Mouse (Mus musculus): ENCODE data around the gene Hyal1. TPM values are rescaled to one million over a fixed set of nuclear protein-coding genes. Genes with fewer than 3 reads are reported as not detected.
A peak's percentile ranks its signal among the peaks of the same experiment; 100 is the strongest.

The Hyal1 gene
- polyA plus RNA-seq, 1 experiment from 2014 or later, result 7.2 TPM

DNA sequence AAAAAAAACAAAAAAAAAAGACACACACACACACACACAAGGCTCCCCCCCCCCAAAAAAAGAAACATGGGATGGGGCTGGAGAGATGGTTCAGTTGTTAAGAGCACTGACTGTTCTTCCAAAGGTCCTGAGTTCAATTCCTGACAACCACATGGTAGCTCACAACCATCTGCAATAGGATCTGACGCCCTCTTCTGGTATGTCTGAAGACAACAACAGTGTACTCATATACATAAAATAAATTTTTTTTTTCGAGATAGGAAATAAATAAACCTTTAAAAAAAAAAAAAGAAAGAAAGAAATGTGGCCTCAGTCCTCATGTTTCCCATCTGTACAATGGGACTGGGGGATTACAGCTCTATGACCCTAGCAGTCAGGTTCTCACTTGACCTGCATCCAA is 40.7 kb downstream of the Hyal1 start:
- H3K9ac ChIP-seq (replicated peaks; ENCODE audit: low read depth, low read length), result no peak overlapping the region
- H3K4me1 ChIP-seq (replicated peaks; ENCODE audit: control insufficient read depth, insufficient read depth, low read length), result peaks cover 12% of the 10 kb centered on the region
- no peak overlapping the region for H3K27ac ChIP-seq (ENCODE audit: low read length)
- H3K4me3 ChIP-seq (replicated peaks; ENCODE audit: low read length), result no peak overlapping the region
- no peaks in the 10 kb centered on the region for H3K9me3 ChIP-seq (ENCODE audit: control insufficient read depth, low read length)
- WGBS, result 78% methylated on average over 2 of the region's 2 CpGs
- H3K27me3 ChIP-seq (replicated peaks; ENCODE audit: control insufficient read depth, insufficient read depth, low read length), result no peaks in the 10 kb centered on the region
- H3K4me2 ChIP-seq (ENCODE audit: low read length), result no peak overlapping the region
- peaks cover 33% of the 10 kb centered on the region for H3K36me3 ChIP-seq (ENCODE audit: control insufficient read depth, insufficient read depth)
- ATAC-seq, result no peak

DNA sequence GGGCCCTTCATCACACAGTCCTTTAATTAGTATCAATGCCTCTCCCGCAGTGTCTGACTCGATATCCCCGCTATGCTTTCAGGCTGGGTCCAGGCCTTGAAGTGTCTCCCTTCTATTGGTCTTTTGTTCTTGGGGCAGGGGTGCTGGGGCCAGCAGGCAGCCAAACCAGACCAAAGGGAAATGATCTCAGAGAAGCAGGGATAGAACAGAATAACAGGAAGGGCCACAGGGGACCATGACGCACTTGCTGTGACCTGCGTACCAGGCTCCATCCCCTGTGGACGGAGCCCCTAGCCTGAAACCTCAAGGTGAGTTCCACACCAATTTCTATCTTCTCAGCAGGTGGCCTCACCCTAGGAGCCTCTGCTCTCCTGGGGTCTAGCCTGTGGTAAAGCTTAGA is 41.4 kb downstream of the Hyal1 start:
- peaks cover 11% of the 10 kb centered on the region for H3K4me1 ChIP-seq (replicated peaks; ENCODE audit: control insufficient read depth, insufficient read depth, low read length)
- 83% methylated on average over 6 of the region's 6 CpGs for WGBS
- H3K27me3 ChIP-seq (replicated peaks; ENCODE audit: control insufficient read depth, insufficient read depth, low read length), result no peaks in the 10 kb centered on the region
- no peak overlapping the region for H3K27ac ChIP-seq (ENCODE audit: low read length)
- H3K4me2 ChIP-seq (ENCODE audit: low read length), result no peak overlapping the region
- peaks cover 33% of the 10 kb centered on the region for H3K36me3 ChIP-seq (ENCODE audit: control insufficient read depth, insufficient read depth)
- H3K9me3 ChIP-seq (ENCODE audit: control insufficient read depth, low read length), result no peaks in the 10 kb centered on the region
- H3K9ac ChIP-seq (replicated peaks; ENCODE audit: low read depth, low read length), result no peak overlapping the region
- no peak overlapping the region for H3K4me3 ChIP-seq (replicated peaks; ENCODE audit: low read length)
- ATAC-seq, result no peak

DNA sequence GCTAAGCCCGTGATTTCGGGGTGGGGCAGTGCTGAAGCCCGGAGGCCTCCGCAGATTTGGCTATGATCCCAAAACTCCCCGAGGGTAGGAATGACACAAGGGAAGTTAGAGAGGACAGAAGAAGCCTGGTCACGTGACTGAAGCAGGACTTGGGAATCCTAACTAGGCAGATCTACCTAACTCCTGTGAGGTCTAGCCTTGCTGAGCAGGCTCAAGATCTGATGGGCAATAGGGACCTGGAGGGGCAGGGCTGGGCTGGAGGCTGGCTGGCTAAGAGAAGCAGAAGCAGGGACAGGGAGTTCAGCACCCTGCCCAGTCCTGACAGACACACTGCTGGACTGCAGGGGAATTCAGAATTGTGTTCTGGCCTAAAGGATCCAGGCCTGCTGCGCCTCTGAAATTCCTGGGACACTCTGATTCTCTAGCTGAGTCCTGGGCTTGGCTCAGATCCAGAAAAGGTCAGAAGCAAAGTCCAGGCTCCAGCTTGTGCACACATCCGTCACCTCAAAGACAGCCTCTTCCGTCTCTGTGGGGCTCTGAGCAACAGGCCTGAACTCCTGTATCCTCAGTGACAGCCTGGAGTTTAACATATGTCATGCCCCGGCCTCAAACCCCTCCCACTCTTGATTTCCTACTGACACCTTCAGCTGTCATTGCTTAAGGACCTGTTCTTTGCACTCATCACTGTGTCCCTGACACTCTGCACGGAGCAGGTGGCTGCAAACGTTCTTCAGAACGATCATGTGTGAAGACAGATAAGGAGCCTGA is 42.2 kb downstream of the Hyal1 start:
- ATAC-seq, result no peak
- peaks cover 33% of the 10 kb centered on the region for H3K36me3 ChIP-seq (ENCODE audit: control insufficient read depth, insufficient read depth)

GRCm38 (mm10) chr9:107619546-107619879 is 42.8 kb downstream of the Hyal1 start:
- no peak overlapping the region for H3K27ac ChIP-seq (ENCODE audit: low read length)
- peaks cover 12% of the 10 kb centered on the region for H3K4me1 ChIP-seq (replicated peaks; ENCODE audit: control insufficient read depth, insufficient read depth, low read length)
- H3K9ac ChIP-seq (replicated peaks; ENCODE audit: low read depth, low read length), result no peak overlapping the region
- H3K4me2 ChIP-seq (ENCODE audit: low read length), result no peak overlapping the region
- peaks cover 33% of the 10 kb centered on the region for H3K36me3 ChIP-seq (ENCODE audit: control insufficient read depth, insufficient read depth)
- 80% methylated on average over 13 of the region's 13 CpGs for WGBS
- H3K4me3 ChIP-seq (replicated peaks; ENCODE audit: low read length), result no peak overlapping the region
- H3K9me3 ChIP-seq (ENCODE audit: control insufficient read depth, low read length), result no peaks in the 10 kb centered on the region
- ATAC-seq, result no peak
- no peaks in the 10 kb centered on the region for H3K27me3 ChIP-seq (replicated peaks; ENCODE audit: control insufficient read depth, insufficient read depth, low read length)

More for the DNA sequence above, 42.2 kb downstream of the Hyal1 start:
- Histone ChIP-seq H3K4me3 (replicated peaks; ENCODE audit: low read length) (no peak overlapping the region), H3K4me1 (replicated peaks; ENCODE audit: control insufficient read depth, insufficient read depth, low read length) (peaks cover 9% of the 10 kb centered on the region), H3K9me3 (ENCODE audit: control insufficient read depth, low read length) (no peaks in the 10 kb centered on the region), H3K4me2 (ENCODE audit: low read length) (no peak overlapping the region), H3K27me3 (replicated peaks; ENCODE audit: control insufficient read depth, insufficient read depth, low read length) (no peaks in the 10 kb centered on the region), H3K9ac (replicated peaks; ENCODE audit: low read depth, low read length) (no peak overlapping the region), H3K27ac (ENCODE audit: low read length) (peak overlapping the region; percentile 41)
- WGBS, result 37% methylated on average over 13 of the region's 13 CpGs

DNA sequence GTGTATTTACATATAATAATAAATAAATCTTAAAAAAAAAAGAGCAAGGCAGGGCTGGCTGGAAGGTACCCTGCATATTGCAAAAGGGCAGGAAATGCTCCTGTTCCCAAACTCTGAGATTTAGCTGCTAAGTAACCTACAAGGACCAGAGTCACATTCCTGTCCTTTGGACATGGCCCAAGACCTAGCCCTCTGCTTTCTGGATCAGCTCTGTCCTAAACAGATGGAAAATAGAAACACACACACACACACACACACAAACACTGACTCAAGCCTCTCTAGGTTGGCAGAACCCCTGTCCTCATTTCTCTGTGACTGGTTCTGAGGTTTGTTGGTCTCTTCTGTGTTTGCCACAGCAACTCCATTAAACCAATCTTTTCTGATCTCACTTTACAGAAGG is 44.2 kb downstream of the Hyal1 start:
- Histone ChIP-seq H3K27ac (ENCODE audit: low read length) (no peak overlapping the region), H3K27me3 (replicated peaks; ENCODE audit: control insufficient read depth, insufficient read depth, low read length) (no peaks in the 10 kb centered on the region), H3K4me1 (replicated peaks; ENCODE audit: control insufficient read depth, insufficient read depth, low read length) (peaks cover 13% of the 10 kb centered on the region), H3K9ac (replicated peaks; ENCODE audit: low read depth, low read length) (no peak overlapping the region), H3K4me2 (ENCODE audit: low read length) (no peak overlapping the region), H3K9me3 (ENCODE audit: control insufficient read depth, low read length) (no peaks in the 10 kb centered on the region), H3K36me3 (ENCODE audit: control insufficient read depth, insufficient read depth) (peaks cover 19% of the 10 kb centered on the region), H3K4me3 (replicated peaks; ENCODE audit: low read length) (no peak overlapping the region)
- ATAC-seq, result no peak

DNA sequence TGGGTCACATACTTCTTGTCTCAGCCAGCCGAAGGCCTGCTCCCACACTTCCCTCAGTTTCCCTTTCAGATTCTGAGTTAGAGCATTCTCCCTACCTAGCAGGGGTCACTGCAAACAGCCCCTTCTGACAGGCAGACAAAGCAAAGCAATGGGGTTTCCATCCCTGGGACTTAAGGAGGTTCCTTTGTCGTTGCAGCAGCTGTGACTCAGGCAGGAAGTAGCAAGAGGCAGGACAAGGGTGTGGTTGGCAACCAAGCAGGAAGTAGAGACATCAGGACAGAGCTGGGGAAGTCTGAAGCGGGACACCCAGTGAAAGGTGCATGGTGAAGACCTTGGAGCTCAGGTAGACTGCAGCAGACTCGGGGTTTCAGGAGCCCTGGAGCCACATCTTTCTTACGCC is 47.8 kb downstream of the Hyal1 start:
- WGBS, result 74% methylated on average over 5 of the region's 5 CpGs
- no peak overlapping the region for H3K4me3 ChIP-seq (replicated peaks; ENCODE audit: low read length)
- H3K9ac ChIP-seq (replicated peaks; ENCODE audit: low read depth, low read length), result no peak overlapping the region
- no peaks in the 10 kb centered on the region for H3K9me3 ChIP-seq (ENCODE audit: control insufficient read depth, low read length)
- H3K4me2 ChIP-seq (ENCODE audit: low read length), result no peak overlapping the region
- ATAC-seq, result no peak
- no peaks in the 10 kb centered on the region for H3K36me3 ChIP-seq (ENCODE audit: control insufficient read depth, insufficient read depth)
- peaks cover 39% of the 10 kb centered on the region for H3K4me1 ChIP-seq (replicated peaks; ENCODE audit: control insufficient read depth, insufficient read depth, low read length)
- H3K27ac ChIP-seq (ENCODE audit: low read length), result no peak overlapping the region
- no peaks in the 10 kb centered on the region for H3K27me3 ChIP-seq (replicated peaks; ENCODE audit: control insufficient read depth, insufficient read depth, low read length)

GRCm38 (mm10) chr9:107624951-107625350 is 48.2 kb downstream of the Hyal1 start:
- WGBS, result 87% methylated on average over 3 of the region's 3 CpGs
- peaks cover 43% of the 10 kb centered on the region for H3K4me1 ChIP-seq (replicated peaks; ENCODE audit: control insufficient read depth, insufficient read depth, low read length)
- no peak for ATAC-seq

GRCm38 (mm10) chr9:107625351-107626128 is 48.8 kb downstream of the Hyal1 start:
- no peak overlapping the region for H3K4me3 ChIP-seq (replicated peaks; ENCODE audit: low read length)
- H3K4me1 ChIP-seq (replicated peaks; ENCODE audit: control insufficient read depth, insufficient read depth, low read length), result peaks cover 49% of the 10 kb centered on the region
- 81% methylated on average over 12 of the region's 12 CpGs for WGBS
- H3K27ac ChIP-seq (ENCODE audit: low read length), result peak overlapping the region; percentile 92
- H3K9ac ChIP-seq (replicated peaks; ENCODE audit: low read depth, low read length), result no peak overlapping the region
- no peaks in the 10 kb centered on the region for H3K36me3 ChIP-seq (ENCODE audit: control insufficient read depth, insufficient read depth)
- ATAC-seq, result no peak
- no peaks in the 10 kb centered on the region for H3K9me3 ChIP-seq (ENCODE audit: control insufficient read depth, low read length)
- H3K4me2 ChIP-seq (ENCODE audit: low read length), result no peak overlapping the region
- no peaks in the 10 kb centered on the region for H3K27me3 ChIP-seq (replicated peaks; ENCODE audit: control insufficient read depth, insufficient read depth, low read length)

More at GRCm38 (mm10) chr9:107624951-107625350, 48.2 kb downstream of the Hyal1 start:
- Histone ChIP-seq H3K4me3 (replicated peaks; ENCODE audit: low read length) (no peak overlapping the region), H3K27me3 (replicated peaks; ENCODE audit: control insufficient read depth, insufficient read depth, low read length) (no peaks in the 10 kb centered on the region), H3K9me3 (ENCODE audit: control insufficient read depth, low read length) (no peaks in the 10 kb centered on the region), H3K9ac (replicated peaks; ENCODE audit: low read depth, low read length) (no peak overlapping the region), H3K27ac (ENCODE audit: low read length) (no peak overlapping the region), H3K36me3 (ENCODE audit: control insufficient read depth, insufficient read depth) (no peaks in the 10 kb centered on the region), H3K4me2 (ENCODE audit: low read length) (no peak overlapping the region)

GRCm38 (mm10) chr9:107626158-107626843 is 49.6 kb downstream of the Hyal1 start:
- Histone ChIP-seq H3K9ac (replicated peaks; ENCODE audit: low read depth, low read length) (peak overlapping the region; percentile 56), H3K36me3 (ENCODE audit: control insufficient read depth, insufficient read depth) (no peaks in the 10 kb centered on the region), H3K4me2 (ENCODE audit: low read length) (peak overlapping the region; percentile 25), H3K4me1 (replicated peaks; ENCODE audit: control insufficient read depth, insufficient read depth, low read length) (peaks cover 57% of the 10 kb centered on the region), H3K27ac (ENCODE audit: low read length) (peak overlapping the region; percentile 92), H3K4me3 (replicated peaks; ENCODE audit: low read length) (peak overlapping the region; percentile 14; the same call in 1 of the 2 replicates), H3K9me3 (ENCODE audit: control insufficient read depth, low read length) (no peaks in the 10 kb centered on the region), H3K27me3 (replicated peaks; ENCODE audit: control insufficient read depth, insufficient read depth, low read length) (no peaks in the 10 kb centered on the region)
- peak; percentile 59 for ATAC-seq
- 29% methylated on average over 13 of the region's 15 CpGs for WGBS

All from forebrain, embryonic 16.5 days (tissue).